ENCODE assay signal across 28 mouse cellular contexts in genomic region chr14:40740541-40740940, GRCm38 (mm10).
"Had no signal": no experiment of that assay in that cellular context is flagged by ENCODE, and none has a peak within 500 bp of the region (broad histone marks: within the 10 kb centered on the region; RNA-seq: fewer than 3 reads in every experiment).

No protein-coding gene starts in this region.

- DNase-seq: cerebellum, adult 2 months; cerebellum, adult 8-10 months; cerebellum, adult 9-10 months; cerebellum, adult 9-11 months; cerebellum, postnatal 10 days; cerebellum, postnatal 14 days; cerebellum, postnatal 25 days; cerebellum, postnatal 36 days; embryo, embryonic 11 days; forebrain, postnatal 0 days; gastrocnemius, adult 2 months; gastrocnemius, postnatal 10 days; gastrocnemius, postnatal 14 days; gastrocnemius, postnatal 25 days; gastrocnemius, postnatal 36 days; heart, adult 18-20 months; heart, adult 2 months had no signal

- H3K4me3 ChIP-seq: embryonic facial prominence, embryonic 10.5 days; embryonic facial prominence, embryonic 12.5 days; embryonic facial prominence, embryonic 13.5 days; embryonic facial prominence, embryonic 15.5 days; erythroblast, embryonic 14.5 days; forebrain, embryonic 10.5 days; forebrain, embryonic 12.5 days; forebrain, embryonic 13.5 days; forebrain, embryonic 15.5 days; gastrocnemius, adult 2 months; heart, adult 2 months had no signal

- H3K9me3 ChIP-seq: embryonic facial prominence, embryonic 10.5 days; embryonic facial prominence, embryonic 12.5 days; embryonic facial prominence, embryonic 13.5 days; embryonic facial prominence, embryonic 15.5 days; forebrain, embryonic 10.5 days; forebrain, embryonic 12.5 days; forebrain, embryonic 13.5 days; forebrain, embryonic 15.5 days had no signal

- H3K27me3 ChIP-seq: embryonic facial prominence, embryonic 12.5 days; embryonic facial prominence, embryonic 13.5 days; embryonic facial prominence, embryonic 15.5 days; forebrain, embryonic 12.5 days; forebrain, embryonic 13.5 days; forebrain, embryonic 15.5 days had no signal

- H3K4me2 ChIP-seq: embryonic facial prominence, embryonic 12.5 days; embryonic facial prominence, embryonic 13.5 days; embryonic facial prominence, embryonic 15.5 days; forebrain, embryonic 12.5 days; forebrain, embryonic 13.5 days; forebrain, embryonic 15.5 days had no signal

- ATAC-seq: forebrain, embryonic 13.5 days; forebrain, embryonic 14.5 days; forebrain, embryonic 15.5 days; forebrain, embryonic 16.5 days; forebrain, postnatal 0 days had no signal

- H3K9ac ChIP-seq: embryonic facial prominence, embryonic 12.5 days; embryonic facial prominence, embryonic 13.5 days; embryonic facial prominence, embryonic 15.5 days; forebrain, embryonic 12.5 days; forebrain, embryonic 13.5 days; forebrain, embryonic 15.5 days; forebrain, postnatal 0 days had no signal

- H3K36me3 ChIP-seq: embryonic facial prominence, embryonic 10.5 days; embryonic facial prominence, embryonic 12.5 days; embryonic facial prominence, embryonic 13.5 days; embryonic facial prominence, embryonic 15.5 days; forebrain, embryonic 10.5 days; forebrain, embryonic 12.5 days; forebrain, embryonic 15.5 days had no signal

- H3K27ac ChIP-seq: embryonic facial prominence, embryonic 10.5 days; embryonic facial prominence, embryonic 12.5 days; embryonic facial prominence, embryonic 13.5 days; embryonic facial prominence, embryonic 15.5 days; forebrain, embryonic 10.5 days; forebrain, embryonic 12.5 days; forebrain, embryonic 13.5 days; forebrain, embryonic 15.5 days; gastrocnemius, adult 2 months; heart, adult 2 months had no signal

- H3K4me1 ChIP-seq: embryonic facial prominence, embryonic 10.5 days; embryonic facial prominence, embryonic 12.5 days; embryonic facial prominence, embryonic 13.5 days; embryonic facial prominence, embryonic 15.5 days; forebrain, embryonic 10.5 days; forebrain, embryonic 12.5 days; forebrain, embryonic 13.5 days; forebrain, embryonic 15.5 days had no signal
